Mouse (Mus musculus): Measurements from ENCODE around the gene Fam89a.

The Fam89a gene

GRCm38 (mm10) chr8:124751709-124752173 lies at the start of gene Fam89a:
Gene Fam89a, minus strand, starts transcription at chr8:124751832.
- no peak for DNase-seq (ENCODE audit: low read depth, low spot score)

GRCm38 (mm10) chr8:124800542-124800941 lies 48.9 kb upstream of the Fam89a start:
- DNase-seq (ENCODE audit: low read depth, low spot score): no peak

GRCm38 (mm10) chr8:124795781-124796488 lies 44.3 kb upstream of the Fam89a start:
- no peak for DNase-seq (ENCODE audit: low read depth, low spot score)

GRCm38 (mm10) chr8:124794486-124794780 lies 42.8 kb upstream of the Fam89a start:
- DNase-seq (ENCODE audit: low read depth, low spot score): peak; percentile 88

GRCm38 (mm10) chr8:124793661-124794485 lies 42.2 kb upstream of the Fam89a start:
- peak; percentile 49 for DNase-seq (ENCODE audit: low read depth, low spot score)

- DNase-seq (ENCODE audit: low read depth, low spot score): peak; percentile 81
Observed at GRCm38 (mm10) chr8:124793172-124793651, 41.6 kb upstream of the Fam89a start.

GRCm38 (mm10) chr8:124792708-124793107 lies 41.1 kb upstream of the Fam89a start, which contains the start of gene Trim67:
Gene Trim67, plus strand, starts transcription at chr8:124793092.
- DNase-seq (ENCODE audit: low read depth, low spot score): peak; percentile 95

GRCm38 (mm10) chr8:124792186-124792585 lies 40.6 kb upstream of the Fam89a start:
- DNase-seq (ENCODE audit: low read depth, low spot score): peak; percentile 87

- no peak for DNase-seq (ENCODE audit: low read depth, low spot score)
Observed at GRCm38 (mm10) chr8:124791751-124792150, 40.1 kb upstream of the Fam89a start.

GRCm38 (mm10) chr8:124790676-124791075 lies 39.0 kb upstream of the Fam89a start:
- DNase-seq (ENCODE audit: low read depth, low spot score): no peak

GRCm38 (mm10) chr8:124784613-124785012 lies 33.0 kb upstream of the Fam89a start:
- DNase-seq (ENCODE audit: low read depth, low spot score): peak; percentile 84

GRCm38 (mm10) chr8:124783228-124783627 lies 31.6 kb upstream of the Fam89a start:
- no peak for DNase-seq (ENCODE audit: low read depth, low spot score)

GRCm38 (mm10) chr8:124782431-124782830 lies 30.8 kb upstream of the Fam89a start:
- no peak for DNase-seq (ENCODE audit: low read depth, low spot score)

GRCm38 (mm10) chr8:124780236-124780635 lies 28.6 kb upstream of the Fam89a start:
- peak; percentile 95 for DNase-seq (ENCODE audit: low read depth, low spot score)

GRCm38 (mm10) chr8:124775695-124776094 lies 24.1 kb upstream of the Fam89a start:
- peak; percentile 88 for DNase-seq (ENCODE audit: low read depth, low spot score)

GRCm38 (mm10) chr8:124772389-124772788 lies 20.8 kb upstream of the Fam89a start:
- DNase-seq (ENCODE audit: low read depth, low spot score): peak; percentile 56

- no peak for DNase-seq (ENCODE audit: low read depth, low spot score)
Observed at GRCm38 (mm10) chr8:124763061-124763460, 11.4 kb upstream of the Fam89a start.

- peak; percentile 17 for DNase-seq (ENCODE audit: low read depth, low spot score)
Observed at GRCm38 (mm10) chr8:124758544-124758943, 6.9 kb upstream of the Fam89a start.

- DNase-seq (ENCODE audit: low read depth, low spot score): no peak
Observed at GRCm38 (mm10) chr8:124756601-124757000, 5.0 kb upstream of the Fam89a start.

GRCm38 (mm10) chr8:124756153-124756552 lies 4.5 kb upstream of the Fam89a start:
- DNase-seq (ENCODE audit: low read depth, low spot score): no peak

- DNase-seq (ENCODE audit: low read depth, low spot score): no peak
Observed at GRCm38 (mm10) chr8:124755481-124755880, 3.8 kb upstream of the Fam89a start.

- DNase-seq (ENCODE audit: low read depth, low spot score): no peak
Observed at GRCm38 (mm10) chr8:124754792-124755190, 3.2 kb upstream of the Fam89a start.

Data from brain, adult 2 months (tissue).